Mouse (Mus musculus): ENCODE results near the gene Nrg3. TPM values are rescaled to one million over a fixed set of nuclear protein-coding genes. Genes with fewer than 3 reads are reported as not detected.
A peak's percentile ranks its signal among the peaks of the same experiment; 100 is the strongest.

Gene Nrg3
- 0.16 and 0.33 TPM in 2 replicates for polyA plus RNA-seq (2015; fragmentation: Nextera tagmentation; extraction: Ambion mirVana)

GRCm38 (mm10) chr14:39472790-39473761 is at the start of gene Nrg3:
Gene Nrg3, minus strand, starts transcription at chr14:39473088.
- H3K27ac ChIP-seq (replicated peaks) = no peak within 1 kb of the TSS
- peak within 1 kb of the TSS; percentile 38 for H3K4me3 ChIP-seq (ENCODE audit: low read depth, low read length)
- peak; percentile 43 for DNase-seq (ENCODE audit: low spot score)
- WGBS = under 1% methylated on average over 69 of the region's 121 CpGs
- no peaks in the 10 kb centered on the region for H3K36me3 ChIP-seq (ENCODE audit: control insufficient read depth, insufficient read depth, low read length)
- no peak for TF ChIP-seq EP300 (optimal IDR thresholded peaks at IDR 0.05)
- peak; percentile 9; the same call in 1 of the 2 replicates for TF ChIP-seq CTCF (IDR thresholded peaks at IDR 0.05; ENCODE audit: low read depth)
- peaks cover 19% of the 10 kb centered on the region for H3K27me3 ChIP-seq (ENCODE audit: control insufficient read depth, insufficient read depth, low read length)
- no peak within 1 kb of the TSS for H3K9ac ChIP-seq (ENCODE audit: low read length)
- H3K4me1 ChIP-seq (replicated peaks; ENCODE audit: control insufficient read depth, insufficient read depth) = no peaks in the 10 kb centered on the region
- H3K4me2 ChIP-seq (replicated peaks; ENCODE audit: low read depth) = peak within 1 kb of the TSS; percentile 53
- no peaks in the 10 kb centered on the region for H3K9me3 ChIP-seq (ENCODE audit: control insufficient read depth, low read length)
- peak; percentile 45; the same call in 1 of the 2 replicates for ATAC-seq (ENCODE audit: low FRiP score, low TSS enrichment)

- ATAC-seq (ENCODE audit: low FRiP score, low TSS enrichment) (no peak), DNase-seq (ENCODE audit: low spot score) (no peak)
- H3K4me2 ChIP-seq (replicated peaks; ENCODE audit: low read depth) = no peak overlapping the region
- H3K27me3 ChIP-seq (ENCODE audit: control insufficient read depth, insufficient read depth, low read length) = no peaks in the 10 kb centered on the region
- H3K9ac ChIP-seq (ENCODE audit: low read length) = no peak overlapping the region
- H3K36me3 ChIP-seq (ENCODE audit: control insufficient read depth, insufficient read depth, low read length) = no peaks in the 10 kb centered on the region
- no peak overlapping the region for H3K27ac ChIP-seq (replicated peaks)
- H3K4me3 ChIP-seq (ENCODE audit: low read depth, low read length) = no peak overlapping the region
- 76% methylated on average over 1 of the region's 1 CpGs for WGBS
- H3K4me1 ChIP-seq (replicated peaks; ENCODE audit: control insufficient read depth, insufficient read depth) = no peaks in the 10 kb centered on the region
- H3K9me3 ChIP-seq (ENCODE audit: control insufficient read depth, low read length) = no peaks in the 10 kb centered on the region
- TF ChIP-seq EP300 (optimal IDR thresholded peaks at IDR 0.05) = no peak
- peak; percentile 42 for TF ChIP-seq CTCF (IDR thresholded peaks at IDR 0.05; ENCODE audit: low read depth)
Measured at GRCm38 (mm10) chr14:39508956-39509355, 36.1 kb upstream of the Nrg3 start.

- no peak overlapping the region for H3K27ac ChIP-seq (replicated peaks)
- WGBS = 3% methylated on average over 27 of the region's 27 CpGs
- TF ChIP-seq EP300 (optimal IDR thresholded peaks at IDR 0.05) (no peak), CTCF (IDR thresholded peaks at IDR 0.05; ENCODE audit: low read depth) (no peak)
- H3K27me3 ChIP-seq (ENCODE audit: control insufficient read depth, insufficient read depth, low read length) = peaks cover 19% of the 10 kb centered on the region
- peak; percentile 12 for DNase-seq (ENCODE audit: low spot score)
- H3K9ac ChIP-seq (ENCODE audit: low read length) = no peak overlapping the region
- H3K36me3 ChIP-seq (ENCODE audit: control insufficient read depth, insufficient read depth, low read length) = no peaks in the 10 kb centered on the region
- ATAC-seq (ENCODE audit: low FRiP score, low TSS enrichment) = no peak
- H3K4me2 ChIP-seq (replicated peaks; ENCODE audit: low read depth) = peak overlapping the region; percentile 53; the same call in 1 of the 2 replicates
- H3K9me3 ChIP-seq (ENCODE audit: control insufficient read depth, low read length) = no peaks in the 10 kb centered on the region
- H3K4me1 ChIP-seq (replicated peaks; ENCODE audit: control insufficient read depth, insufficient read depth) = no peaks in the 10 kb centered on the region
- H3K4me3 ChIP-seq (ENCODE audit: low read depth, low read length) = peak overlapping the region; percentile 38
Measured at GRCm38 (mm10) chr14:39473771-39474211, 903 bp upstream of the Nrg3 start.

- peak; percentile 13 for DNase-seq (ENCODE audit: low spot score)
- Histone ChIP-seq H3K4me3 (ENCODE audit: low read depth, low read length) (peak overlapping the region; percentile 38), H3K27me3 (ENCODE audit: control insufficient read depth, insufficient read depth, low read length) (peaks cover 19% of the 10 kb centered on the region), H3K9me3 (ENCODE audit: control insufficient read depth, low read length) (no peaks in the 10 kb centered on the region), H3K36me3 (ENCODE audit: control insufficient read depth, insufficient read depth, low read length) (no peaks in the 10 kb centered on the region), H3K4me1 (replicated peaks; ENCODE audit: control insufficient read depth, insufficient read depth) (no peaks in the 10 kb centered on the region), H3K9ac (ENCODE audit: low read length) (no peak overlapping the region), H3K4me2 (replicated peaks; ENCODE audit: low read depth) (peak overlapping the region; percentile 53), H3K27ac (replicated peaks) (no peak overlapping the region)
- TF ChIP-seq CTCF (IDR thresholded peaks at IDR 0.05; ENCODE audit: low read depth) = no peak
- whole genome bisulfite sequencing = 3% methylated on average over 56 of the region's 56 CpGs
- ATAC-seq (ENCODE audit: low FRiP score, low TSS enrichment) = 0 out of 2 replicates have a peak, but pooled peaks have one; percentile 15
Measured at GRCm38 (mm10) chr14:39472146-39472751, 639 bp downstream of the Nrg3 start.

- no peak for ATAC-seq (ENCODE audit: low FRiP score, low TSS enrichment)
- Histone ChIP-seq H3K4me3 (ENCODE audit: low read depth, low read length) (no peak overlapping the region; the same call in 1 of the 2 replicates), H3K9ac (ENCODE audit: low read length) (no peak overlapping the region), H3K27ac (replicated peaks) (no peak overlapping the region), H3K4me1 (replicated peaks; ENCODE audit: control insufficient read depth, insufficient read depth) (no peaks in the 10 kb centered on the region), H3K36me3 (ENCODE audit: control insufficient read depth, insufficient read depth, low read length) (no peaks in the 10 kb centered on the region), H3K27me3 (ENCODE audit: control insufficient read depth, insufficient read depth, low read length) (peaks cover 19% of the 10 kb centered on the region), H3K9me3 (ENCODE audit: control insufficient read depth, low read length) (no peaks in the 10 kb centered on the region), H3K4me2 (replicated peaks; ENCODE audit: low read depth) (no peak overlapping the region)
- TF ChIP-seq EP300 (optimal IDR thresholded peaks at IDR 0.05) = no peak
- TF ChIP-seq CTCF (IDR thresholded peaks at IDR 0.05; ENCODE audit: low read depth) = no peak
- WGBS = 11% methylated on average over 12 of the region's 12 CpGs
- DNase-seq (ENCODE audit: low spot score) = no peak
Measured at GRCm38 (mm10) chr14:39471236-39471981, 1.5 kb downstream of the Nrg3 start.
